Mouse (Mus musculus) cerebellum, postnatal 36 days (tissue): ENCODE data around the gene Schip1.

Experiments used
- DNase-seq, 2 experiments: peaks; one replicate each; pipeline ENCODE4 v3.0.0; 2021 to 2022; ENCODE audit warnings: mixed read lengths in 2 of 2

Gene Schip1

GRCm38 (mm10) chr3:68632714-68633113 lies 568.1 kb downstream of the Schip1 start:
- no peak for DNase-seq

- no peak for DNase-seq
Measured at GRCm38 (mm10) chr3:68633577-68633976, 569.0 kb downstream of the Schip1 start.

GRCm38 (mm10) chr3:68637960-68638359 lies 573.4 kb downstream of the Schip1 start:
- DNase-seq: no peak

GRCm38 (mm10) chr3:68638703-68639102 lies 574.1 kb downstream of the Schip1 start:
- no peak for DNase-seq

GRCm38 (mm10) chr3:68642935-68643334 lies 578.3 kb downstream of the Schip1 start:
- DNase-seq: no peak

GRCm38 (mm10) chr3:68646387-68647130 lies 582.0 kb downstream of the Schip1 start:
- DNase-seq: no peak

- no peak for DNase-seq
Measured at GRCm38 (mm10) chr3:68647282-68647681, 582.7 kb downstream of the Schip1 start.

- DNase-seq: no peak
Measured at GRCm38 (mm10) chr3:68650251-68650650, 585.6 kb downstream of the Schip1 start.

- DNase-seq: no peak
Measured at GRCm38 (mm10) chr3:68656607-68657352, 592.2 kb downstream of the Schip1 start.

- DNase-seq: no peak
Measured at GRCm38 (mm10) chr3:68657589-68658245, 593.1 kb downstream of the Schip1 start.

GRCm38 (mm10) chr3:68659996-68660395 lies 595.4 kb downstream of the Schip1 start:
- no peak for DNase-seq

- DNase-seq: no peak
Measured at GRCm38 (mm10) chr3:68660538-68660937, 595.9 kb downstream of the Schip1 start.

- no peak for DNase-seq
Measured at GRCm38 (mm10) chr3:68662386-68662785, 597.8 kb downstream of the Schip1 start.

GRCm38 (mm10) chr3:68664337-68664736 lies 599.7 kb downstream of the Schip1 start:
- DNase-seq: no peak

- DNase-seq: no peak
Measured at GRCm38 (mm10) chr3:68666377-68666776, 601.8 kb downstream of the Schip1 start.

- no peak for DNase-seq
Measured at GRCm38 (mm10) chr3:68667852-68668251, 603.2 kb downstream of the Schip1 start.

GRCm38 (mm10) chr3:68669418-68669974 lies 604.9 kb downstream of the Schip1 start:
- no peak for DNase-seq

- no peak for DNase-seq
Measured at GRCm38 (mm10) chr3:68674721-68675120, 610.1 kb downstream of the Schip1 start.

- DNase-seq: no peak
Measured at GRCm38 (mm10) chr3:68675216-68675835, 610.7 kb downstream of the Schip1 start.
